Mouse (Mus musculus): ENCODE measurements around the gene Slc39a11. TPM values are rescaled to one million over a fixed set of nuclear protein-coding genes. Genes with fewer than 3 reads are reported as not detected.

The Slc39a11 gene
- total and polyA plus RNA-seq, 3 experiments = 43.2 to 54.4 (median 51.0) TPM

GRCm38 (mm10) chr11:113431161-113431560 is 218.7 kb downstream of the Slc39a11 start:
- DNase-seq (ENCODE audit: extremely low read depth) = no peak
- in situ Hi-C loops (cut with MboI; ENCODE audit: low pct_ligation_motif_present, low pct_unique_long_range_greater_than_20kb, low sequenced_read_pairs) (no loop called here), dilution Hi-C loops (cut with MboI; ENCODE audit: extremely low pct_ligation_motif_present, extremely low pct_unique_long_range_greater_than_20kb, low sequenced_read_pairs) (no loop called here)

GRCm38 (mm10) chr11:113425882-113426281 is 224.0 kb downstream of the Slc39a11 start:
- Histone ChIP-seq H3K27me3 (replicated peaks) (no peaks in the 10 kb centered on the region), H3K9me3 (replicated peaks; ENCODE audit: low read length) (peaks cover 2% of the 10 kb centered on the region), H3K4me3 (replicated peaks in 1 of 3; ENCODE audit: low read depth in 2 of 3, low read length in 2 of 3, poor library complexity in 1 of 3) (no peak overlapping the region), H3K9ac (ENCODE audit: insufficient read depth, low read depth) (no peak overlapping the region), H3K27ac (ENCODE audit: insufficient read depth, low read depth) (no peak overlapping the region), H3K79me2 (replicated peaks; ENCODE audit: control insufficient read depth, extremely low read depth, insufficient read depth, poor library complexity, severe bottlenecking) (no peaks in the 10 kb centered on the region), H3K4me1 (ENCODE audit: control insufficient read depth in 1 of 2, insufficient read depth in 2 of 2) (peaks cover 0 to 24% of the 10 kb centered on the region in 2 experiments; a peak in 2 of 4 replicates), H3K4me2 (ENCODE audit: insufficient read depth, low read depth, poor library complexity, severe bottlenecking) (no peak overlapping the region), H3K36me3 (replicated peaks in 1 of 2; ENCODE audit: control insufficient read depth in 1 of 2, insufficient read depth in 1 of 2, low read length in 1 of 2) (peaks cover 4 to 48% of the 10 kb centered on the region in 2 experiments)
- no peak for DNase-seq (ENCODE audit: extremely low read depth)
- in situ Hi-C loops (cut with MboI; ENCODE audit: low pct_ligation_motif_present, low pct_unique_long_range_greater_than_20kb, low sequenced_read_pairs) = no loop called here
- dilution Hi-C loops (cut with MboI; ENCODE audit: extremely low pct_ligation_motif_present, extremely low pct_unique_long_range_greater_than_20kb, low sequenced_read_pairs) = no loop called here
- TF ChIP-seq POLR2A (IDR thresholded peaks at IDR 0.05; ENCODE audit: low read depth, low read length) (no peak), E2F4 (IDR thresholded peaks at IDR 0.05; ENCODE audit: insufficient replicate concordance, low read depth, low read length) (no peak), ZC3H11A (IDR thresholded peaks at IDR 0.05; ENCODE audit: low read depth, low read length) (no peak), NELFE (IDR thresholded peaks at IDR 0.05; ENCODE audit: low read depth, low read length) (no peak), MXI1 (IDR thresholded peaks at IDR 0.05; ENCODE audit: low read depth, low read length) (no peak), TBP (conservative IDR thresholded peaks at IDR 0.05; ENCODE audit: low read depth, low read length) (no peak), EP300 (IDR thresholded peaks at IDR 0.05; ENCODE audit: low read length) (no peak), ELF1 (IDR thresholded peaks at IDR 0.05; ENCODE audit: low read depth, low read length) (no peak), PAX5 (IDR thresholded peaks at IDR 0.05; ENCODE audit: low read length) (no peak), MEF2A (IDR thresholded peaks at IDR 0.05; ENCODE audit: borderline replicate concordance, low read depth, low read length) (no peak), GABPA (IDR thresholded peaks at IDR 0.05; ENCODE audit: insufficient replicate concordance, low read depth, low read length) (no peak)

More at GRCm38 (mm10) chr11:113431161-113431560, 218.7 kb downstream of the Slc39a11 start:
- Histone ChIP-seq H3K36me3 (replicated peaks in 1 of 2; ENCODE audit: control insufficient read depth in 1 of 2, insufficient read depth in 1 of 2, low read length in 1 of 2) (peaks cover 7 to 59% of the 10 kb centered on the region in 2 experiments), H3K27me3 (replicated peaks) (no peaks in the 10 kb centered on the region), H3K79me2 (replicated peaks; ENCODE audit: control insufficient read depth, extremely low read depth, insufficient read depth, poor library complexity, severe bottlenecking) (no peaks in the 10 kb centered on the region), H3K4me1 (ENCODE audit: control insufficient read depth in 1 of 2, insufficient read depth in 2 of 2) (peaks cover 0 to 19% of the 10 kb centered on the region in 2 experiments; a peak in 2 of 4 replicates), H3K27ac (ENCODE audit: insufficient read depth, low read depth) (no peak overlapping the region), H3K4me2 (ENCODE audit: insufficient read depth, low read depth, poor library complexity, severe bottlenecking) (no peak overlapping the region), H3K4me3 (replicated peaks in 1 of 3; ENCODE audit: low read depth in 2 of 3, low read length in 2 of 3, poor library complexity in 1 of 3) (no peak overlapping the region), H3K9me3 (replicated peaks; ENCODE audit: low read length) (peaks cover 3% of the 10 kb centered on the region), H3K9ac (ENCODE audit: insufficient read depth, low read depth) (no peak overlapping the region)
- TF ChIP-seq ZKSCAN1 (IDR thresholded peaks at IDR 0.05; ENCODE audit: borderline replicate concordance, low read depth, low read length) (no peak), UBTF (IDR thresholded peaks at IDR 0.05; ENCODE audit: low read depth, low read length) (no peak), TBP (conservative IDR thresholded peaks at IDR 0.05; ENCODE audit: low read depth, low read length) (no peak), KAT2A (IDR thresholded peaks at IDR 0.05; ENCODE audit: insufficient replicate concordance, low read length) (no peak), RAD21 (IDR thresholded peaks at IDR 0.05; ENCODE audit: low read depth, low read length) (no peak), MAZ (IDR thresholded peaks at IDR 0.05; ENCODE audit: low read depth, low read length) (no peak), USF1 (IDR thresholded peaks at IDR 0.05; ENCODE audit: low read depth, low read length) (no peak), ELF1 (IDR thresholded peaks at IDR 0.05; ENCODE audit: low read depth, low read length) (no peak), RCOR1 (conservative IDR thresholded peaks at IDR 0.05; ENCODE audit: low read depth, low read length) (no peak), SIN3A (IDR thresholded peaks at IDR 0.05; ENCODE audit: low read length) (no peak), IRF4 (IDR thresholded peaks at IDR 0.05; ENCODE audit: low read depth, low read length) (no peak), ZNF384 (IDR thresholded peaks at IDR 0.05; ENCODE audit: low read depth, low read length) (no peak), MYC (IDR thresholded peaks at IDR 0.05; ENCODE audit: low read depth, low read length) (no peak), MEF2A (IDR thresholded peaks at IDR 0.05; ENCODE audit: borderline replicate concordance, low read depth, low read length) (no peak), POLR2AphosphoS2 (IDR thresholded peaks at IDR 0.05; ENCODE audit: low read depth, low read length) (no peak)

All from CH12.LX (cell line).